In the genomic region with DNA sequence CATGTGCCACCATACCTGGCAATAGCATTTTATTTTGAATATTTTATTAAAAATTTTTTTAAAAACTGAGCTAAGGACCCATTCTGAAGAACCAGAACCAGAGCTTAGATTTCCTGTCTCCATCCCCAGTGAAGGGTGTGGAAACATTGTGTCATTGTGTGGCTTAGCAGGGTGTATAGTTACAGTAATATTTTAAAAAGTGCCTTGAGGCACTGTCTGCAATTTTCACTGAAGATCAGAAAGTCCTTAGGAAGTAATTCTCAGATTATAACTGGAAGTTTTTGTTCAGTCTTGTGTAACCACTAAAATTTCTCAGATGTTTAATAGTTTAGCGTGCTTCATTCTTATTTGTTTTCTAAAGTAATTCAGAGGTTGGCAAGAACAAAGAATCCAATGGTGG, we compare ENCODE assay signal across 21 mouse cellular contexts. TPM values are rescaled to one million over a fixed set of nuclear protein-coding genes. Genes with fewer than 3 reads are reported as not detected.
DNase-seq lines count a peak whose midpoint lies in the region; ATAC-seq and TF ChIP-seq lines count a peak whose summit lies in the region.
"Had no signal": no experiment of that assay in that cellular context is flagged by ENCODE, and none has a peak within 500 bp of the region (broad histone marks: within the 10 kb centered on the region; RNA-seq: fewer than 3 reads in every experiment).

No protein-coding gene starts in this region.

- H3K27ac ChIP-seq in forebrain, embryonic 12.5 days: 0 out of 2 replicates have a peak overlapping the region, but pooled peaks have one; percentile 6
- H3K27ac ChIP-seq in forebrain, embryonic 13.5 days: no peak overlapping the region
- H3K27ac ChIP-seq in liver, embryonic 12.5 days: peak overlapping the region; percentile 70
- H3K27ac ChIP-seq in embryonic facial prominence, embryonic 14.5 days (replicated peaks; ENCODE audit: low read depth, low read length): 0 out of 2 replicates have a peak overlapping the region, but pooled peaks have one; percentile 29
- 0 out of 2 replicates have a peak overlapping the region, but pooled peaks have one; percentile 7 for H3K27ac ChIP-seq in liver, postnatal 0 days (ENCODE audit: low read depth)
- H3K27ac ChIP-seq: hindbrain, embryonic 14.5 days; limb, embryonic 12.5 days; lung, embryonic 15.5 days; midbrain, embryonic 13.5 days had no signal

- peaks cover 21% of the 10 kb centered on the region for H3K4me1 ChIP-seq in forebrain, embryonic 12.5 days
- peaks cover 25% of the 10 kb centered on the region for H3K4me1 ChIP-seq in forebrain, embryonic 13.5 days
- H3K4me1 ChIP-seq in liver, embryonic 12.5 days: peaks cover 96% of the 10 kb centered on the region
- H3K4me1 ChIP-seq in embryonic facial prominence, embryonic 14.5 days (ENCODE audit: control insufficient read depth, insufficient read depth, low read length): 0 out of 2 replicates have a peak, but pooled peaks cover 2% of the 10 kb centered on the region
- peaks cover 45% of the 10 kb centered on the region for H3K4me1 ChIP-seq in liver, postnatal 0 days (ENCODE audit: insufficient read depth)

- 72% methylated on average over 1 of the region's 1 CpGs for WGBS in forebrain, embryonic 12.5 days
- 50% methylated on average over 1 of the region's 1 CpGs for WGBS in forebrain, embryonic 13.5 days
- WGBS in liver, embryonic 12.5 days (ENCODE audit: insufficient replicate concordance): 88% methylated on average over 1 of the region's 1 CpGs
- 40% methylated on average over 1 of the region's 1 CpGs for WGBS in embryonic facial prominence, embryonic 14.5 days
- 73% methylated on average over 1 of the region's 1 CpGs for WGBS in liver, postnatal 0 days (ENCODE audit: insufficient replicate concordance)

- H3K27me3 ChIP-seq in forebrain, embryonic 12.5 days: no peaks in the 10 kb centered on the region
- H3K27me3 ChIP-seq in forebrain, embryonic 13.5 days: no peaks in the 10 kb centered on the region
- H3K27me3 ChIP-seq in liver, embryonic 12.5 days (replicated peaks): no peaks in the 10 kb centered on the region
- no peaks in the 10 kb centered on the region for H3K27me3 ChIP-seq in embryonic facial prominence, embryonic 14.5 days (replicated peaks; ENCODE audit: control insufficient read depth, insufficient read depth, low read length)
- H3K27me3 ChIP-seq in liver, postnatal 0 days (ENCODE audit: insufficient read depth, low read length): no peaks in the 10 kb centered on the region
- H3K27me3 ChIP-seq: limb, embryonic 12.5 days; lung, embryonic 15.5 days; midbrain, embryonic 13.5 days had no signal

- H3K4me3 ChIP-seq in forebrain, embryonic 12.5 days (replicated peaks): no peak overlapping the region
- H3K4me3 ChIP-seq in forebrain, embryonic 13.5 days: no peak overlapping the region
- no peak overlapping the region for H3K4me3 ChIP-seq in liver, embryonic 12.5 days
- no peak overlapping the region for H3K4me3 ChIP-seq in embryonic facial prominence, embryonic 14.5 days (ENCODE audit: low read depth, low read length)
- no peak overlapping the region for H3K4me3 ChIP-seq in liver, postnatal 0 days (ENCODE audit: low read depth, low read length)
- H3K4me3 ChIP-seq: limb, embryonic 12.5 days; lung, embryonic 15.5 days; midbrain, embryonic 13.5 days had no signal

- H3K4me2 ChIP-seq in forebrain, embryonic 12.5 days: no peak overlapping the region
- H3K4me2 ChIP-seq in forebrain, embryonic 13.5 days: no peak overlapping the region
- no peak overlapping the region for H3K4me2 ChIP-seq in liver, embryonic 12.5 days
- no peak overlapping the region for H3K4me2 ChIP-seq in embryonic facial prominence, embryonic 14.5 days (ENCODE audit: low read depth, low read length)
- H3K4me2 ChIP-seq in liver, postnatal 0 days (ENCODE audit: low read depth, low read length): no peak overlapping the region
- H3K4me2 ChIP-seq: hindbrain, embryonic 14.5 days; limb, embryonic 12.5 days; lung, embryonic 15.5 days; midbrain, embryonic 13.5 days had no signal

- TF ChIP-seq EP300 in liver, postnatal 0 days (IDR thresholded peaks at IDR 0.05; ENCODE audit: low read depth): no peak

- no peak for DNase-seq in liver
- peak; percentile 53 for DNase-seq in embryonic facial prominence, embryonic 14.5 days (ENCODE audit: low spot score)
- no peak for DNase-seq in liver, postnatal 0 days
- DNase-seq in right cerebral cortex, postnatal 10 days (ENCODE audit: low spot score in 2 of 2): no peak
- DNase-seq: adrenal gland, postnatal 10 days; cerebellum, adult 9-11 months; gastrocnemius, postnatal 14 days; heart, adult 18-20 months; heart, postnatal 36 days; kidney, postnatal 36 days; thymus, adult 18-20 months; thymus, postnatal 4 days had no signal

- no peak for ATAC-seq in forebrain, embryonic 12.5 days (ENCODE audit: low FRiP score)
- no peak for ATAC-seq in forebrain, embryonic 13.5 days
- no peak for ATAC-seq in liver, embryonic 12.5 days
- no peak for ATAC-seq in embryonic facial prominence, embryonic 14.5 days (ENCODE audit: low read depth)
- ATAC-seq in liver, postnatal 0 days: no peak
- ATAC-seq in inflammation-experienced regulatory T-cells, adult 6 months: no peak
- ATAC-seq: intestine, postnatal 0 days; midbrain, embryonic 13.5 days had no signal

- H3K9me3 ChIP-seq in forebrain, embryonic 12.5 days: no peaks in the 10 kb centered on the region; the same call in 1 of the 2 replicates
- peaks cover 12% of the 10 kb centered on the region for H3K9me3 ChIP-seq in forebrain, embryonic 13.5 days (replicated peaks)
- no peaks in the 10 kb centered on the region for H3K9me3 ChIP-seq in liver, embryonic 12.5 days (replicated peaks)
- peaks cover 14% of the 10 kb centered on the region; the same call in 1 of the 2 replicates for H3K9me3 ChIP-seq in embryonic facial prominence, embryonic 14.5 days (ENCODE audit: control insufficient read depth, low read length)
- peaks cover 2% of the 10 kb centered on the region; the same call in 1 of the 2 replicates for H3K9me3 ChIP-seq in liver, postnatal 0 days (ENCODE audit: low read length)
- H3K9me3 ChIP-seq: lung, embryonic 15.5 days had no signal

- no peak overlapping the region for H3K9ac ChIP-seq in forebrain, embryonic 12.5 days
- no peak overlapping the region for H3K9ac ChIP-seq in forebrain, embryonic 13.5 days
- H3K9ac ChIP-seq in liver, embryonic 12.5 days: no peak overlapping the region
- H3K9ac ChIP-seq in embryonic facial prominence, embryonic 14.5 days (ENCODE audit: low read depth, low read length): no peak overlapping the region
- H3K9ac ChIP-seq in liver, postnatal 0 days (replicated peaks): no peak overlapping the region
- H3K9ac ChIP-seq: hindbrain, embryonic 14.5 days; limb, embryonic 12.5 days; lung, embryonic 15.5 days; midbrain, embryonic 13.5 days had no signal

- TF ChIP-seq CTCF in liver, postnatal 0 days (IDR thresholded peaks at IDR 0.05; ENCODE audit: low read depth): no peak

- H3K36me3 ChIP-seq in forebrain, embryonic 12.5 days (replicated peaks): no peaks in the 10 kb centered on the region
- no peaks in the 10 kb centered on the region for H3K36me3 ChIP-seq in forebrain, embryonic 13.5 days (ENCODE audit: poor library complexity, severe bottlenecking)
- peaks cover 12% of the 10 kb centered on the region for H3K36me3 ChIP-seq in liver, embryonic 12.5 days
- no peaks in the 10 kb centered on the region for H3K36me3 ChIP-seq in embryonic facial prominence, embryonic 14.5 days (ENCODE audit: control insufficient read depth, insufficient read depth, low read length)
- H3K36me3 ChIP-seq in liver, postnatal 0 days (replicated peaks; ENCODE audit: insufficient read depth, low read length): no peaks in the 10 kb centered on the region
- H3K36me3 ChIP-seq: limb, embryonic 12.5 days; lung, embryonic 15.5 days; midbrain, embryonic 13.5 days had no signal

RNA-seq across cellular contexts. Expression of gene Lpin2, which starts 11.1 kb away (rescaled TPM):
- 41.5 and 45.3 TPM in 2 replicates for polyA plus RNA-seq in forebrain, embryonic 12.5 days (2016; fragmentation: Nextera tagmentation; extraction: Ambion mirVana)
- 34.1 and 37.5 TPM in 2 replicates for polyA plus RNA-seq in forebrain, embryonic 13.5 days (2015; fragmentation: Nextera tagmentation; extraction: Ambion mirVana)
- 40.1 and 42.5 TPM in 2 replicates for polyA plus RNA-seq in liver, embryonic 12.5 days (2016; fragmentation: Nextera tagmentation; extraction: Ambion mirVana)
- polyA plus RNA-seq in embryonic facial prominence, embryonic 14.5 days (2014; fragmentation: Nextera tagmentation; extraction: Ambion mirVana): 32.1 and 35.7 TPM in 2 replicates
- polyA plus RNA-seq in liver, postnatal 0 days (2015; fragmentation: Nextera tagmentation; extraction: Ambion mirVana): 34.0 and 44.5 TPM in 2 replicates
- polyA plus RNA-seq in inflammation-experienced regulatory T-cells, adult 6 months (2017; shearing (Covaris generic)): 10 to 100 TPM; 20.6 to 36.6 (median 30.0) TPM
